Mouse (Mus musculus) spleen, adult 2 months (tissue): ENCODE results near the gene Chn2.

Source experiments
- CTCF ChIP-seq: fragments of 200-500 bp; IDR thresholded peaks from 2 replicates; pipeline ENCODE4 v1.5.1; 2011; ENCODE audit warnings: mild to moderate bottlenecking, inconsistent platforms; ENCODE audit not compliant: insufficient read depth, insufficient read length, insufficient replicate concordance; ENCODE audit errors: extremely low read depth
- POLR2A ChIP-seq: fragments of 200-500 bp; IDR thresholded peaks from 2 replicates; pipeline ENCODE4 v1.6.1; 2011; ENCODE audit warnings: low read depth, low read length, inconsistent platforms

GRCm38 (mm10) chr6:54023846-54024245, 15.5 kb upstream of the Chn2 start:
- no peak for TF ChIP-seq POLR2A
- TF ChIP-seq CTCF, result no peak
